Mouse (Mus musculus) liver, embryonic 14.5 days (tissue): ENCODE measurements around the gene Sh3pxd2a. TPM values are rescaled to one million over a fixed set of nuclear protein-coding genes. Genes with fewer than 3 reads are reported as not detected.
A peak's percentile ranks its signal among the peaks of the same experiment; 100 is the strongest.

Source experiments
- ATAC-seq: fragments of 200-750 bp; cut with Nextera tagmentation; 2 replicates; pipeline ENCODE4 v1.8.0; 2017; ENCODE audit warnings: moderate number of reproducible peaks, mild to moderate bottlenecking, moderate library complexity; ENCODE audit not compliant: insufficient read depth
- DNase-seq, 3 experiments: peaks; one replicate each; pipeline ENCODE4 v3.0.0-alpha.2; 2012 to 2013; ENCODE audit warnings: low read depth in 3 of 3, low spot score in 3 of 3
- H3K27ac ChIP-seq: fragments of 300-500 bp; sonication (generic); 2 replicates; pipeline ENCODE4 v1.5.1; 2014; ENCODE audit warnings: moderate library complexity, mild to moderate bottlenecking, control low read depth, inconsistent platforms
- H3K27me3 ChIP-seq: fragments of 300-500 bp; sonication (generic); 2 replicates; pipeline ENCODE4 v1.6.1; 2014; ENCODE audit warnings: mild to moderate bottlenecking, low read length, moderate library complexity; ENCODE audit not compliant: control insufficient read depth, insufficient read depth
- H3K36me3 ChIP-seq: fragments of 300-500 bp; sonication (generic); replicated peaks from 2 replicates; pipeline ENCODE4 v1.6.1; 2014; ENCODE audit warnings: low read depth; ENCODE audit not compliant: control insufficient read depth, insufficient read depth
- H3K4me1 ChIP-seq, 2 experiments: fragments of 200-500 bp in 1 of 2; fragments of 300-500 bp in 1 of 2; sonication (generic) in 1 of 2; replicated peaks; 2 replicates each; pipeline ENCODE4 v1.6.1; 2012 to 2014; ENCODE audit warnings: antibody characterized with exemption in 1 of 2, inconsistent platforms in 1 of 2, low read length in 1 of 2; ENCODE audit not compliant: control insufficient read depth in 2 of 2, insufficient read depth in 2 of 2
- H3K4me2 ChIP-seq: fragments of 300-500 bp; sonication (generic); 2 replicates; pipeline ENCODE4 v1.6.1; 2014; ENCODE audit warnings: low read depth, mild to moderate bottlenecking, control low read depth, moderate library complexity
- H3K4me3 ChIP-seq, 2 experiments: fragments of 200-500 bp in 1 of 2; fragments of 300-500 bp in 1 of 2; sonication (generic) in 1 of 2; 2 replicates each; pipeline ENCODE4 v1.5.1; 2012 to 2014; ENCODE audit warnings: low read depth in 2 of 2, low read length in 2 of 2, mild to moderate bottlenecking in 2 of 2, control low read depth in 1 of 2, inconsistent platforms in 1 of 2, moderate library complexity in 1 of 2; ENCODE audit not compliant: insufficient read depth in 1 of 2
- H3K9ac ChIP-seq: fragments of 300-500 bp; sonication (generic); replicated peaks from 2 replicates; pipeline ENCODE4 v1.6.1; 2014; ENCODE audit warnings: mild to moderate bottlenecking, control low read depth, moderate library complexity
- H3K9me3 ChIP-seq: fragments of 300-500 bp; sonication (generic); 2 replicates; pipeline ENCODE4 v1.6.1; 2016; ENCODE audit warnings: low read length, mixed read lengths; ENCODE audit not compliant: control insufficient read depth
- CTCF ChIP-seq: IDR thresholded peaks from 2 replicates; pipeline ENCODE4 v1.5.1; 2016; ENCODE audit warnings: antibody characterized with exemption, low read depth, control low read depth
- EP300 ChIP-seq: IDR thresholded peaks from 2 replicates; pipeline ENCODE4 v1.6.1; 2016; ENCODE audit warnings: antibody characterized with exemption, low read depth
- WGBS: fragments of 180-500 bp; shearing (Covaris S2); extraction: QIAGEN DNeasy Blood & Tissue Kit; methylation state at CpG from one replicate; pipeline ENCODE4 v1.1.7; 2014; ENCODE audit not compliant: insufficient replicate concordance; 5-methylcytosine and 5-hydroxymethylcytosine counted together
- polyA plus RNA-seq, 2 experiments: library from polyadenylated mRNA; depleted of rRNA in 1 of 2; stranded (reverse) in 1 of 2; unstranded in 1 of 2; fragments of >200 nt; fragmentation: Nextera tagmentation in 1 of 2; extraction: Ambion mirVana in 1 of 2; gene quantifications; 2 replicates each; pipeline versions ENCODE4 v1.2.1 to v1.2.3; 2012 to 2014

Gene Sh3pxd2a
- polyA plus RNA-seq, 2 experiments, result 0.50 to 1.6 TPM

DNA sequence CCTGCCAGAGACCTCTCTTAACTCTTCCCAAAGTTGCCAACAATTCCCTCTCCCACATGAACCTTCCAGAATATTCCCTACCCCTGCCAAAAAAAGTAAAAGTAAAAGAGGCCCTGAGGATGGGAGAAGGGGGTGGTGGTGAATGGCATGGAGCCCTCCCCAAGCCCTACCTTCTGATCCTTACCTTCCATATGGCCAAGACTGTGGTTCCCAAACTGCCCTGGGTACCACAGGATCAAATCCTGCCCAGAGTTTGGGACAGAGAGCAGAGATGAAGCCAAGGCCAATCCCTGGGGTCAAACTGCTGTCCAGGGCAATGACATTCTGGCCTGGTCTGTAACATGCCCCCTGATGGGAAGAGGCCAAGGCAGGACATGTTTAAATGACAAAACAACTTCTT lies 55.1 kb downstream of the Sh3pxd2a start:
- Histone ChIP-seq H3K9ac (no peak overlapping the region), H3K27me3 (no peaks in the 10 kb centered on the region), H3K27ac (no peak overlapping the region), H3K36me3 (no peaks in the 10 kb centered on the region), H3K4me2 (no peak overlapping the region), H3K4me1 (peaks cover 23 to 30% of the 10 kb centered on the region in 2 experiments), H3K4me3 (no peak overlapping the region), H3K9me3 (no peaks in the 10 kb centered on the region)
- TF ChIP-seq CTCF, result no peak
- TF ChIP-seq EP300, result no peak
- DNase-seq, result no peak
- ATAC-seq, result no peak

GRCm38 (mm10) chr19:47408656-47409055 lies 55.5 kb downstream of the Sh3pxd2a start:
- Histone ChIP-seq H3K4me3 (no peak overlapping the region), H3K27ac (no peak overlapping the region), H3K36me3 (no peaks in the 10 kb centered on the region), H3K27me3 (no peaks in the 10 kb centered on the region), H3K9ac (no peak overlapping the region), H3K4me1 (peaks cover 28 to 35% of the 10 kb centered on the region in 2 experiments), H3K9me3 (no peaks in the 10 kb centered on the region), H3K4me2 (no peak overlapping the region)
- no peak for TF ChIP-seq EP300
- no peak for TF ChIP-seq CTCF
- ATAC-seq, result no peak
- WGBS, result 60% methylated on average over 7 of the region's 7 CpGs
- DNase-seq, result no peak

DNA sequence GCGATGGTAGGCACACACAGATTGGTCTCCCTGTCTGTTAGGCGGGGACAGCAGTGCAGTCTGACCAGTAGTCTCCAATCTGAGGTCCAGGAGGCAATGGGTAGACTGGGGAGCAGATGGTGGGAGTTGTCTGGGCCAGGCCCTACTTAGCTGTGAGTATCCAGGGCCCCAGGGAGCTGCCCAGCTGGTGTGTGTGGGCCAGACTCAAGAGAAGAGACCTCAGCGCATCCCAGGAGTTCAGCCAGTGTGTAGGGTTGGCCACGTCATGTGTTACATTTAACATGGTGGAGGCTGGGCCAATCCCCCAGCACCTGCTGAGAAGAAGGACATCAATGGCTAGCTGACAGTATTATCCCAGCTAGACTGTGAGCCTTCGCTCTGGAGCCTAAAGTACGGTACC lies 56.9 kb downstream of the Sh3pxd2a start:
- Histone ChIP-seq H3K4me1 (peaks cover 41 to 43% of the 10 kb centered on the region in 2 experiments), H3K9me3 (no peaks in the 10 kb centered on the region), H3K27me3 (no peaks in the 10 kb centered on the region), H3K36me3 (no peaks in the 10 kb centered on the region), H3K9ac (no peak overlapping the region), H3K4me3 (no peak overlapping the region), H3K4me2 (no peak overlapping the region), H3K27ac (no peak overlapping the region)
- DNase-seq (no peak), ATAC-seq (no peak)
- TF ChIP-seq EP300 (no peak), CTCF (no peak)
- WGBS, result 82% methylated on average over 6 of the region's 6 CpGs

DNA sequence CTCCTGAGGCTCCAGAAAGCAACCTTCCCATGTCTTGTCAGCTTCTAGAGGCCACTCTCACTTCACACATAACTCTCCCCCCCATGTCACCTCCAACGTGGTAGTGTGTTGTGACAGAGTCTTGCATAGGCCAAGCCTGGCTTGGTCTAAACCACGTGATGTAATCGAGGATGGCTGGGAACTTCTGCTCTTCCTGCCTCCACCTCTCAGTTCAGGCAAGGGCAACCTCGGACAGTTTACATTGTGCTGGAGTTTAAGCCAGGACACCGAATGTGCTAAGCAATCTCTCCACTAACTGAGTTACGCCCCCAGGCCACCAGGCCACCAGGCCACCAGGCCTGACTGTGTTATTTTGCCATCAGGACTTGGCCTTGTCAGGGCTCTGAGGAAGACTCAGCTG lies 57.7 kb downstream of the Sh3pxd2a start:
- peaks cover 49 to 51% of the 10 kb centered on the region in 2 experiments for H3K4me1 ChIP-seq
- no peak for DNase-seq
- WGBS, result 42% methylated on average over 6 of the region's 6 CpGs

DNA sequence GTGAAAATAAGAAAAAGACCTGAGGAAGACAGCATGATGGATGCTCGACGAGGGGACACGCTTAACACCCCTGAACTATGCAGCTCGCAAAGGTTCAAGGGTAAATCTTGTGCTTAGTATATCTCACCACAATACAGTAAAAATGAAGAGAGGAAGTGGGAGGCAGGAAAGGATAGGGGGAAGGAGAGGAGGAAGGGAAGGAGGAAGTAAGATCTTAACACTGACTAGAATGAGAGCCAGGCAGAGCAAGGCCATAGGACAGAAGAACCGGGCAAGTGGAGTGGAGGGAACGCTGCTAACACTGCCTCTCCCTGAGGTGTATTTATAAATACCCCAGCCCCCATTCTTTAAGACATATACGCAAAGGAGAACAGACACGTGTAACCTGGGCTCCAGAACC lies 58.7 kb downstream of the Sh3pxd2a start:
- no peaks in the 10 kb centered on the region for H3K9me3 ChIP-seq
- H3K36me3 ChIP-seq, result no peaks in the 10 kb centered on the region
- no peaks in the 10 kb centered on the region for H3K27me3 ChIP-seq
- peaks cover 53 to 59% of the 10 kb centered on the region in 2 experiments for H3K4me1 ChIP-seq
- H3K4me3 ChIP-seq, result no peak overlapping the region
- ATAC-seq (no peak), DNase-seq (no peak)
- H3K27ac ChIP-seq, result peak overlapping the region; percentile 57
- no peak for TF ChIP-seq CTCF
- TF ChIP-seq EP300, result no peak
- WGBS, result 66% methylated on average over 8 of the region's 8 CpGs
- no peak overlapping the region for H3K4me2 ChIP-seq
- no peak overlapping the region for H3K9ac ChIP-seq

More for the DNA sequence above, 57.7 kb downstream of the Sh3pxd2a start:
- Histone ChIP-seq H3K4me3 (no peak overlapping the region), H3K27ac (peak overlapping the region; percentile 57), H3K9ac (peak overlapping the region; percentile 9; the same call in 1 of the 2 replicates), H3K9me3 (no peaks in the 10 kb centered on the region), H3K36me3 (no peaks in the 10 kb centered on the region), H3K27me3 (no peaks in the 10 kb centered on the region), H3K4me2 (no peak overlapping the region)
- TF ChIP-seq EP300 (no peak), CTCF (no peak)
- no peak for ATAC-seq
